Mouse (Mus musculus): ENCODE results near the gene Tesk2. TPM values are rescaled to one million over a fixed set of nuclear protein-coding genes. Genes with fewer than 3 reads are reported as not detected.
"Not testable (repeated sequence)": the region's sequence is repeated elsewhere in the genome, so short reads cannot be mapped to it uniquely, and the experiment has no call there.

Tesk2 gene
- 7.6 and 7.8 TPM in 2 replicates for polyA plus RNA-seq (2015; fragmentation: Nextera tagmentation; extraction: Ambion mirVana)

DNA sequence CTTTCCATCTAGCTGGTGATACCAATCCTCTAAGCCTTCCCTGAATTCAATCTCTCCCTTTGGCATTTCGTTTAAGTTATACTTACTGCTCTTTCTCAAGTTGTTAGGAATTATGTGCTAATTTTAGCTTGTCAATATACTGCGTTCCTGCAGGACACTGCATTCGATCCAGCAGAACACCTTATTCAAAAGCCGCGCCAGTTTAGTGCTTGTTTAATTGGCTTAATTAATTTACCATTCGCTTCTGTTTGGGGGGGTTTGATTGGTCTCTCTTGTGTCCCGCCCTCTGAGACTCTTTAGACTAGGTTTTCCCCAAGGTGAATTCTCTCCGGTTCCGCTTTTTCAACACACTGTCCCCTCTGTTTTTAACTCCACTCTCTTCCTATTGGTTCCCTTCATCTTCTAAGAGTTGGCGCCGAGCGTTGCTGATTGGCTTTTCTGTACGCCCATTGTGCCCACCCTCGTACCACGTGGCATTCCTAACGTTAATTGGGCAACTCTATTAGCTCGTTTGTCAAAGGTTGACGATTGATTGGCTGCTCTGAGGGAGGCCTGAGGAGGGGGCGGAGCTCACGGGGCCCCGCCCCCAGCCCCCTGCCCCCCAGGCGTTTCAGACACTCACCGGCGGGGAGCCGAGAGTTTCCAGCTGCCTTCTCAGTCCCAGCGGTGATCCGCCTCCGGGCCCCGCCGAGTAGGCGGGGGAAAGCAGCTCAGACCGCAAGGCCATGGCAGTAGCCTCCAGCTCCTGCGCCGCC, at the start of gene Tesk2:
Gene Tesk2 (plus strand): TSS at position 606 of the 755 bp plus-strand sequence.
- Histone ChIP-seq H3K9ac (peak within 1 kb of the TSS; percentile 65), H3K4me1 (peaks cover 13% of the 10 kb centered on the region; the same call in 1 of the 2 replicates), H3K27ac (peak within 1 kb of the TSS; percentile 86), H3K36me3 (no peaks in the 10 kb centered on the region), H3K9me3 (no peaks in the 10 kb centered on the region), H3K4me3 (peak within 1 kb of the TSS; percentile 76), H3K4me2 (peak within 1 kb of the TSS; percentile 78), H3K27me3 (no peaks in the 10 kb centered on the region)
- under 1% methylated on average over 34 of the region's 34 CpGs for WGBS
- peak; percentile 98 for ATAC-seq (ENCODE audit: insufficient number of reproducible peaks, low FRiP score, low TSS enrichment, low read depth)

DNA sequence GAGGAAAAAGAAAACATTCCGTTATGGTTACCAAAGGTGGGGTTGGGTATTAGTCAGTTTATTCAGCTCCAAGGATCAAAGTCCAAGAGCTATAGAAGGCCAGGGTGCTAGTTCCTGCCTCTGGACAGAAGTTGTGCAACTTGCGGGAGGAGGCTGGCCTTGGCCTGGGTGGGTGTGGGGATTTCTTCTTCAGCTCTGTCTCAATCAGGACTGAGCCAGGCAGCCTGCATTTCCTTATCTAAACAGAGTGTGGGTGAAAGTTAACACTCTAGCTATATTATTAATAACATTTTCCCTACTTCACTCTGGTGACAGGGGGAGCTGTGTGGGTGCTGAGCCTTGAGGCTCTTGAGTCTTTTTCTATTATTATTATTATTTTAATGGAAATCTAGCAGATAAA, 48.0 kb upstream of the Tesk2 start:
- no peaks in the 10 kb centered on the region for H3K4me1 ChIP-seq
- no peak overlapping the region for H3K4me2 ChIP-seq
- no peaks in the 10 kb centered on the region for H3K9me3 ChIP-seq
- H3K4me3 ChIP-seq: no peak overlapping the region
- ATAC-seq (ENCODE audit: insufficient number of reproducible peaks, low FRiP score, low TSS enrichment, low read depth): no peak
- no peak overlapping the region for H3K9ac ChIP-seq
- H3K36me3 ChIP-seq: no peaks in the 10 kb centered on the region
- H3K27ac ChIP-seq: no peak overlapping the region
- 77% methylated on average over 2 of the region's 2 CpGs for WGBS
- H3K27me3 ChIP-seq: no peaks in the 10 kb centered on the region

DNA sequence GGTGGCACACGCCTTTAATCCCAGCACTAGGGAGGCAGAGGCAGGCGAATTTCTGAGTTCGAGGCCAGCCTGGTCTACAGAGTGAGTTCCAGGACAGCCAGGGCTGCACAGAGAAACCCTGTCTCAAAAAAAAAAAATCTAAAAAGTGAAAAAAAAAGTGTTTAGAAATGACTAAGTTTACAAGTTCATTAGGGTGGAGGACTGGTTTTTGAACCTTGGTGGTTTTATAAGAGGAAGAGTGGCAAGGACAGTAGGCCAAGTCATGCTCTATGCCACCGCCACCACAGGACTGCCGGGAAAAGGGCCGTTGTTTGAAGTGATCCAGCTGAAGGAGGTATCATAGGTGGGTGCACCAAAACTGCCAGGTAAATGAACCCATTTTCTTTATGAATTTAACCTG, 46.0 kb upstream of the Tesk2 start:
- not testable (repeated sequence) for H3K4me3 ChIP-seq; H3K4me1 ChIP-seq; H3K4me2 ChIP-seq; H3K27me3 ChIP-seq; H3K36me3 ChIP-seq; ATAC-seq (ENCODE audit: insufficient number of reproducible peaks, low FRiP score, low TSS enrichment, low read depth); H3K9me3 ChIP-seq; H3K9ac ChIP-seq; H3K27ac ChIP-seq
- 92% methylated on average over 6 of the region's 6 CpGs for WGBS

DNA sequence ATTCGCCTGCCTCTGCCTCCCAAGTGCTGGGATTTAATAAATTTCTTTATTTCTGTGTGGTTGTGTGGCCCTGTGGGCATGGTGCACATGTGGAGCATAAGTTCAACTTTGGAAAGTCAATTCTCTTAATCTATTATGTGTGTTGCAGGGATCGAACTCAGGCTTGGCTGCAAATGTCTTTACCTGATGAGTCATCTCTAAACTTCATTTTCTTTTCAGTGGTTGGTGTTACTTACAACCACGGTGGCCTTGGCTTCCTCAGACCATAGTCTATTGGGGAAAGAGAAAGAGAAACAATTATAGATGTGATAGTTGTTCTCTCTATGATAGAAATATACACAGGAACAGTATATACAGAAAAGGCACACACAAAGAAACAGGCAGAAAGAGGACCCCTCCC, 44.7 kb upstream of the Tesk2 start:
- H3K27ac ChIP-seq: no peak overlapping the region
- H3K9me3 ChIP-seq: no peaks in the 10 kb centered on the region
- no peak overlapping the region for H3K9ac ChIP-seq
- H3K36me3 ChIP-seq: no peaks in the 10 kb centered on the region
- H3K27me3 ChIP-seq: no peaks in the 10 kb centered on the region
- no peak overlapping the region for H3K4me2 ChIP-seq
- H3K4me3 ChIP-seq: no peak overlapping the region
- ATAC-seq (ENCODE audit: insufficient number of reproducible peaks, low FRiP score, low TSS enrichment, low read depth): no peak
- 81% methylated on average over 3 of the region's 3 CpGs for WGBS
- H3K4me1 ChIP-seq: no peaks in the 10 kb centered on the region

DNA sequence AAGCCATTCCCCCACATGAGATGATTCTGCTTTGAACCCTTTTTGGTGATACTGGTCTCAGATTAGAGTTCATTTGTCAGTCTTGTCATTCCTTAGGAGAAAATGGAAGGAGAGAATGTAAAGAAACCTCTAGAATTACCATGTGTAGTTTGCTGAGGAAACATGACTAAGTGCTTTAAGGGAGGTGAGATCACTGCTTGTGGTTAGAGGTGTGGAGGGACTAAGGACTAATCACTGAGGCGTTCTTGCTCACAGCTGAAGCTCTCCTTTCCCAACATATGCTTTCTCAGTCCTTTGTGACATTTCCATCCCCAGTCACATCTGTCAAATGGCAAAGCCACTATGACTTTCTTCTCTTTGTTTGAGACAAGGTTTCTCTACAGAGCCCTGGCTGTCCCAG, 42.9 kb upstream of the Tesk2 start:
- no peak overlapping the region for H3K4me2 ChIP-seq
- H3K9ac ChIP-seq: no peak overlapping the region
- H3K4me3 ChIP-seq: no peak overlapping the region
- no peaks in the 10 kb centered on the region for H3K9me3 ChIP-seq
- H3K27ac ChIP-seq: no peak overlapping the region
- no peaks in the 10 kb centered on the region for H3K36me3 ChIP-seq
- no peak for ATAC-seq (ENCODE audit: insufficient number of reproducible peaks, low FRiP score, low TSS enrichment, low read depth)
- WGBS: 64% methylated on average over 1 of the region's 1 CpGs
- H3K27me3 ChIP-seq: no peaks in the 10 kb centered on the region
- H3K4me1 ChIP-seq: no peaks in the 10 kb centered on the region

DNA sequence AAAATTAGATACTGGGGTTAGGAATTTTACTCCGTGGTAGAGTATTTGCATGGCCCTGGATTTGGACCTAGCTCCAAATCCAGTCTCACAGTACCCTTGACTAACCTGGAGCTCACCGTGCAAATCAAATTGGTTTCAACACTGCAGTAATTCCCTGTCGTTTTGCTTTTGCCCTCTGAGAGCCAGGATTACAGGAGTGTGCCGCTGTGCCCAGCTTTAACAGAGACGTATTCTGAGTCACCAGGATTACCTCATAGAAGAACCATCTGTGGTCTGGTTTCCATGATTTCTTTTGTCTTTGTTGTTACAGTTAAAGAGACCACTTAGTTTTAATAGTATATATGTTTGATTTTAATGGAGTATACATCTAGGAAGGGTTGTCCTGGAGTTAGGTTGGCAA, 41.6 kb upstream of the Tesk2 start:
- no peak overlapping the region for H3K27ac ChIP-seq
- H3K4me2 ChIP-seq: no peak overlapping the region
- H3K36me3 ChIP-seq: no peaks in the 10 kb centered on the region
- H3K9ac ChIP-seq: no peak overlapping the region
- no peaks in the 10 kb centered on the region for H3K9me3 ChIP-seq
- H3K4me1 ChIP-seq: no peaks in the 10 kb centered on the region
- no peak overlapping the region for H3K4me3 ChIP-seq
- WGBS: 53% methylated on average over 5 of the region's 5 CpGs
- H3K27me3 ChIP-seq: no peaks in the 10 kb centered on the region
- no peak for ATAC-seq (ENCODE audit: insufficient number of reproducible peaks, low FRiP score, low TSS enrichment, low read depth)

DNA sequence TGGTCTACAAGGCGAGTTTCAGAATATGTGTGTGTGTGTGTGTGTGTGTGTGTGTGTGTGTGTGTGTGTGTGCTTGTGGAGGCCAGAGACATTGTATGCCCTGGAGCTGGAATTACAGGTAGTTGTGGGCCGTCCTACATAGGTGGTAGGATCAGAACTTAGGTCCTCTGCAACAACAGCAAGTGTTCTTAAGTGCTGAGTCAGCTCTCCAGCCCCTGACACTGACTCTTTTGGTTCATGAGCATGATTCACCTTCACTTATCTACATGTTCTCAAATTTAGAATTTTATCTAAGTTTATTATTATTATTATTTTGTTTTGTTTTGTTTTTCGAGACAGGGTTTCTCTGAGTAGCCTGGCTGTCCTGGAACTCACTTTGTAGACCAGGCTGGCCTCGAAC, 40.2 kb upstream of the Tesk2 start:
- 87% methylated on average over 4 of the region's 4 CpGs for WGBS
- H3K27ac ChIP-seq; H3K4me3 ChIP-seq; H3K4me2 ChIP-seq; H3K9ac ChIP-seq; H3K4me1 ChIP-seq; ATAC-seq (ENCODE audit: insufficient number of reproducible peaks, low FRiP score, low TSS enrichment, low read depth); H3K36me3 ChIP-seq; H3K27me3 ChIP-seq; H3K9me3 ChIP-seq: not testable (repeated sequence)

DNA sequence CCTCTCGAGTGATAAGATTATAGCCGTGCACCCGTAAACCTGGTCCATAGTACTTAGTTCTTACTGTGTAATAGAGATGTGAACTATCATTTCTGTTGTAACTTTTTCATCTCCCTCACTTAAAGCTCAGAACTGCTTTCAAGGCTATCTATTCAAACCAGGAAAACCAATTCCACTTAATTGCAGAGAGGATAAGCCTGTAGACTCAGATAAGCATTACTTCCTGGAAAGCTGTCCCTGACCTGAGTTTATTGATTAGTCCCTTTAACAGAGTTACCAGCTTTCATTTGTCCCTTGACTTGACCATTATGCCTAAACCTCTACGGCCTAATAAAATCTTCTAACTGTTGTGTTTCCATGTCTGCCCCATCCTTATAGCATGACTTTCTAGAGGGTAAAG, 36.8 kb upstream of the Tesk2 start:
- H3K36me3 ChIP-seq: peaks cover 7% of the 10 kb centered on the region
- WGBS: 88% methylated on average over 4 of the region's 4 CpGs
- no peak overlapping the region for H3K4me3 ChIP-seq
- H3K4me1 ChIP-seq: peaks cover 14% of the 10 kb centered on the region
- no peak overlapping the region for H3K9ac ChIP-seq
- H3K27me3 ChIP-seq: no peaks in the 10 kb centered on the region
- no peaks in the 10 kb centered on the region for H3K9me3 ChIP-seq
- no peak for ATAC-seq (ENCODE audit: insufficient number of reproducible peaks, low FRiP score, low TSS enrichment, low read depth)
- no peak overlapping the region for H3K27ac ChIP-seq
- no peak overlapping the region for H3K4me2 ChIP-seq

DNA sequence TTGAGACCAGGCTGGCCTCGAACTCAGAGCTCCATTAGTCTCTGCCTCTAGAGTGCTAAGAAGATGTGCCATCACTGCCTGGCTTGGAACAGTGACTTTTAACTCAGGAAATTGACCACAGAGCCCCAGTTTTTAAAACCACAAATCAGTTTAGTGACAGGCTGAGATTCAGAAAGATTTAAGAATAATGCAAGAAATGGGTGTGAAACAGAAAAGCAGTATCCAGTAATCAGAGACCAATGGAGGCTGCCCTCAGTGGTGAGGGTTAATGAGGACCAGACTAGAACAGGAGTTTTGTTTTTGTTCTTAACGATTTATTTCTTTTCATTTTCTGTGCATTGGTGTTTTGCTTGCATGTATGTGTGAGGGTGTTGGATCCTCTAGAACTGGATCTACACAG, 36.1 kb upstream of the Tesk2 start:
- H3K4me1 ChIP-seq: peaks cover 14% of the 10 kb centered on the region
- 62% methylated on average over 2 of the region's 2 CpGs for WGBS
- peak overlapping the region; percentile 60 for H3K4me2 ChIP-seq
- ATAC-seq (ENCODE audit: insufficient number of reproducible peaks, low FRiP score, low TSS enrichment, low read depth): no peak
- H3K9me3 ChIP-seq: no peaks in the 10 kb centered on the region
- H3K9ac ChIP-seq: no peak overlapping the region
- H3K27ac ChIP-seq: peak overlapping the region; percentile 97
- peak overlapping the region; percentile 58; the same call in 1 of the 2 replicates for H3K4me3 ChIP-seq
- H3K27me3 ChIP-seq: no peaks in the 10 kb centered on the region
- peaks cover 14% of the 10 kb centered on the region for H3K36me3 ChIP-seq

DNA sequence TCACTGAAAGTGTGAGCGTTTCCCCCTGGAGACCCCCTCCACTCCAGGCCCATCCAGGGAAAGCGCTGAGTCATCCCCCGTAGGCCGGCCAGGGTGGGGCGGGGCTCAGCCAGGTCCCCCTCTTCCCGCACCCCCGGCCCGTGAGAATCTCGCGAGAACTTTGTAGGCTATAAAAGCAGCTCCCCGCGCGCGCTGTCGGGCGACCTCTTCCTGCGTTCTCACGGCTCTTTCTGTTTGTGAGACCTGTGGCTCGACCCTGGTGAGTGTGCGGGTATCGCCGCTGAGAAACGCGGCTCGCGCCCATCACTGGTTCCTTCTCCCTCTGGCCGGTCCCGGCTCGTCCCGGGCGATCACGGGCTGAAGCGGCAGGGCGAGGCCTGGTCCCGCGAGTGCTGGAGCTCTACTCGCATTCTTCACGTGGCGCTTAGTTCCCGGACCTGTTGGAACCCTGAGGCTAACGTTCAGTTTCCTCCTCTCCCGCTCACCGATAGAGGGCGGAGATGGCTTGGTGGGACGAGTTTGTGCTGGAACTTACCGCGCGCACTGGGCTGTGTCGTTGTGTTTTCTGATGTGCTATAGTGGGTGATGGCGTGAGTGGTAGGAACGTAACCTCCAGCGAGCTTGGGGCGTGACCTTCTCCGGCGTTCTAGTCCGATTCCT, 35.2 kb upstream of the Tesk2 start, which contains the start of gene Prdx1:
Gene Prdx1 (plus strand): TSS at position 143 of the 660 bp plus-strand sequence.
- Histone ChIP-seq H3K4me2 (peak within 1 kb of the TSS; percentile 60), H3K4me3 (peak within 1 kb of the TSS; percentile 58), H3K9ac (peak within 1 kb of the TSS; percentile 69), H3K4me1 (peaks cover 14% of the 10 kb centered on the region), H3K27me3 (no peaks in the 10 kb centered on the region), H3K36me3 (peaks cover 21% of the 10 kb centered on the region), H3K27ac (peak within 1 kb of the TSS; percentile 97), H3K9me3 (no peaks in the 10 kb centered on the region)
- under 1% methylated on average over 56 of the region's 56 CpGs for WGBS
- ATAC-seq (ENCODE audit: insufficient number of reproducible peaks, low FRiP score, low TSS enrichment, low read depth): peak; percentile 96

DNA sequence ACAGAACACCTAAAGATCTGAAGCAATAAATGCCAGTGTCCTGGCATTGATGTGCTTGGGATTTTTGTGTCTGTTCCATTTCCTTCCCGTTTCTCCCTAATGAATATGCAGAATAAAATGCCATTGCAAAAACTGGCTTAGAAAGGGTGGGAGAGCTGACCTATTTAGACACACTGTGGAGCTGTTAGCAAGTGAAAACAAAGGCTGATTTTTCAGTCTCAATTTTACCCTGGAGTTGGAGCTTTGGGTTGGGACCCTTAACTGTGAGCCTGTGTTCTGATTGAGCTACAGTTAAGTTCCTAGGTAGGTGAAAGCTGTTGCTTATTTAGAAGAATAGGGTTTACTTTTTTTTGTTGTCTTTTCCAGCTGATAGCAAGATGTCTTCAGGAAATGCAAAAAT, 33.7 kb upstream of the Tesk2 start:
- Histone ChIP-seq H3K9ac (no peak overlapping the region), H3K27me3 (no peaks in the 10 kb centered on the region), H3K36me3 (peaks cover 34% of the 10 kb centered on the region), H3K4me1 (peaks cover 14% of the 10 kb centered on the region), H3K9me3 (no peaks in the 10 kb centered on the region), H3K4me2 (peak overlapping the region; percentile 60), H3K27ac (no peak overlapping the region), H3K4me3 (peak overlapping the region; percentile 58)
- WGBS: 15% methylated on average over 1 of the region's 1 CpGs
- ATAC-seq (ENCODE audit: insufficient number of reproducible peaks, low FRiP score, low TSS enrichment, low read depth): no peak

DNA sequence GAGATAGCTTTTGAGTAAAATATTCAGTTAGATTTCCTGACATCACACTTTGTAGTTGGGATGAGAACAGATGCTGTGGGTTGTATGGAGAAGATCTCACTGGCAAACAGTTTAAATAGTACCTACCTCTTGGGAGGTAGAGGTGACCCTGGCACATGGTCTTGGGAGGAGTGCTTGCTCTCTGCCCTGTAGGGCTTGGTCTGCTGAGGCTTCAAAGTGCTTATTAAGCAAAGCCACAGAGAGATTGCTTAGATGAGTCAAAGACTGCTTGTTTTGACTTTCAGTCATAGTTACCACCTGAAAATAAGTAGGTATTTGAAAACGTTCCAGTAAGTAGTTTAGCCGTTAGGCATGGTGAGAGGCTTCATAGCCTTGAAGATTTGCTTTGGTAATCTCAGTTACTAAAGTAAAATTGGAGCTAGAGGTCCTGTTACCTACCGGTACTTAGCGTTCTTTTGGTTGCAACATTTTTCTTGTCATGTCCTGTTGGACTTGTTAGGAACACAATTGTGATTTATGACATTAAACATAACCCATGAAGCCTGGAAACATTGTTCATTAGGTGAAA, 31.4 kb upstream of the Tesk2 start:
- H3K27me3 ChIP-seq: no peaks in the 10 kb centered on the region
- no peak overlapping the region for H3K4me2 ChIP-seq
- no peak overlapping the region for H3K27ac ChIP-seq
- ATAC-seq (ENCODE audit: insufficient number of reproducible peaks, low FRiP score, low TSS enrichment, low read depth): no peak
- H3K4me3 ChIP-seq: no peak overlapping the region
- H3K36me3 ChIP-seq: peaks cover 56% of the 10 kb centered on the region
- H3K9ac ChIP-seq: no peak overlapping the region
- H3K9me3 ChIP-seq: no peaks in the 10 kb centered on the region
- WGBS: 76% methylated on average over 4 of the region's 4 CpGs
- peaks cover 14% of the 10 kb centered on the region for H3K4me1 ChIP-seq

All from limb, embryonic 15.5 days (tissue).